Mouse (Mus musculus): Measurements from ENCODE around the gene Mxra7.
"Not testable (repeated sequence)": the region's sequence is repeated elsewhere in the genome, so short reads cannot be mapped to it uniquely, and the experiment has no call there.

Gene Mxra7

GRCm38 (mm10) chr11:116827534-116828165 lies at the start of gene Mxra7:
Gene Mxra7 (minus strand): TSS chr11:116828046.
- DNase-seq: peak; percentile 60

- peak; percentile 37 for DNase-seq
These were observed 46.1 kb upstream of the Mxra7 start for GRCm38 (mm10) chr11:116873987-116874386.

- DNase-seq: no peak
These were observed 43.7 kb upstream of the Mxra7 start for GRCm38 (mm10) chr11:116871538-116871937.

- no peak for DNase-seq
These were observed 41.8 kb upstream of the Mxra7 start for GRCm38 (mm10) chr11:116869641-116870040.

GRCm38 (mm10) chr11:116869223-116869622 lies 41.4 kb upstream of the Mxra7 start:
- no peak for DNase-seq

- DNase-seq: peak; percentile 18
These were observed 40.3 kb upstream of the Mxra7 start for GRCm38 (mm10) chr11:116868129-116868528.

GRCm38 (mm10) chr11:116865945-116866585 lies 38.2 kb upstream of the Mxra7 start:
- no peak for DNase-seq

- DNase-seq: no peak
These were observed 36.6 kb upstream of the Mxra7 start for GRCm38 (mm10) chr11:116864444-116864843.

GRCm38 (mm10) chr11:116857183-116857850 lies 29.5 kb upstream of the Mxra7 start:
- DNase-seq: no peak

GRCm38 (mm10) chr11:116854279-116854678 lies 26.4 kb upstream of the Mxra7 start:
- no peak for DNase-seq

GRCm38 (mm10) chr11:116853512-116853928 lies 25.7 kb upstream of the Mxra7 start:
- DNase-seq: peak; percentile 97

- DNase-seq: peak; percentile 98
These were observed 25.2 kb upstream of the Mxra7 start, which contains the start of gene Srsf2 for GRCm38 (mm10) chr11:116852891-116853511. Gene Srsf2 (minus strand): TSS chr11:116853094.

- peak; percentile 84 for DNase-seq
These were observed 24.5 kb upstream of the Mxra7 start, which contains the start of gene Mfsd11 for GRCm38 (mm10) chr11:116852291-116852890. Gene Mfsd11 (plus strand): TSS chr11:116852440.

- DNase-seq: no peak
These were observed 23.9 kb upstream of the Mxra7 start for GRCm38 (mm10) chr11:116851576-116852290.

GRCm38 (mm10) chr11:116850833-116851477 lies 23.1 kb upstream of the Mxra7 start:
- DNase-seq: no peak

- DNase-seq: no peak
These were observed 22.2 kb upstream of the Mxra7 start for GRCm38 (mm10) chr11:116850085-116850484.

- no peak for DNase-seq
These were observed 21.7 kb upstream of the Mxra7 start for GRCm38 (mm10) chr11:116849587-116849986.

- not testable (repeated sequence) for DNase-seq
These were observed 21.0 kb upstream of the Mxra7 start for GRCm38 (mm10) chr11:116848877-116849178.

GRCm38 (mm10) chr11:116848086-116848876 lies 20.4 kb upstream of the Mxra7 start:
- no peak for DNase-seq

- no peak for DNase-seq
These were observed 19.6 kb upstream of the Mxra7 start for GRCm38 (mm10) chr11:116847187-116848085.
